Mouse (Mus musculus): ENCODE measurements around the gene Atp5l.
"Not testable (repeated sequence)": the region's sequence is repeated elsewhere in the genome, so short reads cannot be mapped to it uniquely, and the experiment has no call there.

Atp5l gene

DNA sequence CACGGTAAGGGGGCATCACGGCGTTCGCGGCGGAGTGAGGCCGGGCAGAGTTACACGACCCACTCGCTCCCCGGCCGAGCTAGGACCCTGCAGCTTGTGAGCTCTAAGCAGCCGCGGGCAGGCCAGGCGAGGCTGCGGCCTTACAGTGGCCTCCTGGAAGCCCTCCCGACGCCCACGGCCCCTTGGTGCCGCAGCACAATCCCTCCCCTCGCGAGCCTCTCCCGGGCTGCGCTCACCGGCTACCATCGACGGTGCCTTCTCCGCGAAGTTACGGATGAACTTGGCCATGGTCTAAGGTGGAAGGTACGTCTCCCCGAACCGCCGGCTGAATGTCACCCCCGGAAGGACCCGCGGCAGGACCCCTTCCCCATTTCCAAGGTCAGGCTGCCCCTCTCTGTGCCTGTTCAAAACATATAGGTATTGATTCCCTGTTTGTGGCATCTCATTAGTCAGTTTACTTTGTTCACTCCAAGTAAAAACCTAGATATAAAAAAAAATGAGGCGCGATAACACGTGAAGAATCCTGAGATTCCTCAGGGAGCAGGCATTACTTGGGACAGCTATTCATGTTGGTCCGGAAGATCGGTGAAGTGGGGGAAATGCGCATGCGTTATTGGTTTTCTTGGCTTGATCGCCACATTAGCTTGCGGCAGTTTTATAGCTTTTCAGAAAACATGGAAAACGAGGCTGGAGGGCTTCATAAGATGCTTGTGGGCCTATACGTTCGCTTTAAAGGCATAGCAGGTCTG lies at the start of gene Atp5l:
Gene Atp5l (minus strand): TSS at position 369 of the 749 bp plus-strand sequence.
- peak; percentile 85 for DNase-seq (ENCODE audit: low spot score)

- DNase-seq (ENCODE audit: low spot score) = no peak
Observed at GRCm38 (mm10) chr9:44969450-44969849, 48.9 kb upstream of the Atp5l start.

GRCm38 (mm10) chr9:44967763-44968162 lies 47.2 kb upstream of the Atp5l start:
- not testable (repeated sequence) for DNase-seq (ENCODE audit: low spot score)

- DNase-seq (ENCODE audit: low spot score) = peak; percentile 85
Observed at GRCm38 (mm10) chr9:44966815-44967242, 46.3 kb upstream of the Atp5l start.

DNA sequence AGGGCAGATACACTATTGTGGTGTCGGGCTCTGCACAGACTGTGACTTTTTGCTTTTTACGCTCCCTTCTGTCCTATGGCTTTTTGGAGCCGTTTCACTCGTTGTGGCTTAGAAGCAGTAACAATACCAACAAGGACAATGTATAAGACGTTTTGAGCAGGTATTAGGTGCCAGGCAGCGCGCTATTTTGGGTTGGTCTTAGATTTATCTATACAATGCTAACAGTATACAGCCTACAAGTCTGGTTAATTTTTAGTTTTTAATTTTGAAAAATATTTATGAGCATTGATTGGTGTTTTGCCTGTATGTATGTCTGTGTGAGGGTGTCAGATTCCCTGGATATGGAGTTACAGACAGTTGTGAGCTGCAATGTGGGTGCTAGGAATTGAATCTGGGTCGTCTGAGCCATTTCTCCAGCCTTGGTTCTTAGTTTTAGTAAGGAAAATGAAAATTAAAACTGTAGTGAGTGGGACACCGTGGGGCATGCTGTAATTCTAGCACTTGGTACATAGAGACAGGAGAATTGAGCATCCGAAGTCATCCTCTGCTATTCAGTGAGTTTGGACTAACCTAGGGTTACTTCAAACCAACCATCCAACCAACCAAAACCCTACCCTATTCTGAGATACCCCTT lies 45.4 kb upstream of the Atp5l start:
- no peak for DNase-seq (ENCODE audit: low spot score)

- peak; percentile 99 for DNase-seq (ENCODE audit: low spot score)
Observed at GRCm38 (mm10) chr9:44965126-44965832, 44.7 kb upstream of the Atp5l start, which contains the start of gene Ube4a. Gene Ube4a (minus strand): TSS chr9:44965600.

DNA sequence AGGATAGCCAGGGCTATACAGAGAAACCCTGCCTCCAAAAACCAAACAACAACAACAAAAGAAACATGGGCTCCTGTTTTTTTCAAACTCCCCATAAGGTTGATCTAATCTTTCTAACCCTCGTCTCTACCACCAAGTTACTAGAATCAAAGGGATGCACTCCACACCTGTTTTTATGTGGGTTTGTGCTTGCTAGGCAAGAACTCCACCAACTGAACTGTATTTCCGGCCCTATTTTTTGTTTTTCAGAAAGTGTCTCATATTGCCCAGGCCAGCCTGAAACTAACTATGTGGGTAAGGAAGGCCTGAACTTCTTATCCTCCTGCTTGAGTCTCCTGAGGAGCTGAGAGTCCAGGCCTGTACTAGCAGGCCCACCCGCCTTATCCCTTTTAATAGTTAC lies 33.9 kb upstream of the Atp5l start:
- DNase-seq (ENCODE audit: low spot score) = no peak

DNA sequence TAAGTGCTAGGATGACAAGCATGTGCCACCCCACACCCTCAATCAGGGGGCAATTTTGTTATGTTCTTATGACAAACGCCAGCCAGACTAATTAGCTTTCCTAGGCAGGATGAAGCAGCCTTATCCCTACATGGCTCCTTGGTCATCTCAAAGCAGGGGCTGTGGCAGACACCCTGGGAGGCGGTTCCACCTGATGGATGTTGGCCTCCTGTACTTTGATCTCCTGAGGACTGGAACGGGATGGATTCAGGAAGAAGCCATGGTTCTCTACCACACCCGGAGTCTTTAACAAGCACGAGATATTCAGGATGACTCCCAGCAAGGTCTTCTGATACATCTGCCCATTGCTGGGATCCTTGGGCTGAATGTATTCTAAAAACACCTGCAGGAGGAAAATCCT lies 27.3 kb upstream of the Atp5l start:
- DNase-seq (ENCODE audit: low spot score) = no peak

DNA sequence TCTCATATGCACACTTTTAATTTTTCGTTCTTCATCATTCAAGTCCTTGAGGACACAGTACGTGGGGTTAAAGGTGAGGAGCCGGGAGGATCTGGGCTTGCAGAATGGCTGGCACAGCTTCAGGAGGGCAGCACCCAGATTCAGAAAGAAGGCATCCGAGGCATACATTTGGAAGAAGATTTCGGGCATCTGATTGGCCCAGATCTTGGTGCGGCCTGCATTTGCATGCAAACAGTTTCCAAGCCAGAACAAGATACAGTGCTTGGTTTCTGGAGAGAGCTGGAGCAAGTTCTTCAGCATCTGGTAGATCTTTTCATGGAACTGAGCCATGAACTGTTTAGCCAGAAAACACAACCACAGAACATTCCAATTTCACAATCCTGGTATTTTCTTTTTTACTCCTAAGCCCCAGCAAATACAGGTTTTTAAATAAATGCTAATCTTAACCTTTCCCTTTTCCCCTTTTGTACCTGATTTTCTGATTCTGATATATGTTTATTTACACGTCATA lies 25.7 kb upstream of the Atp5l start:
- peak; percentile 17 for DNase-seq (ENCODE audit: low spot score)

- DNase-seq (ENCODE audit: low spot score) = no peak
Observed at GRCm38 (mm10) chr9:44942421-44942820, 21.9 kb upstream of the Atp5l start.

DNA sequence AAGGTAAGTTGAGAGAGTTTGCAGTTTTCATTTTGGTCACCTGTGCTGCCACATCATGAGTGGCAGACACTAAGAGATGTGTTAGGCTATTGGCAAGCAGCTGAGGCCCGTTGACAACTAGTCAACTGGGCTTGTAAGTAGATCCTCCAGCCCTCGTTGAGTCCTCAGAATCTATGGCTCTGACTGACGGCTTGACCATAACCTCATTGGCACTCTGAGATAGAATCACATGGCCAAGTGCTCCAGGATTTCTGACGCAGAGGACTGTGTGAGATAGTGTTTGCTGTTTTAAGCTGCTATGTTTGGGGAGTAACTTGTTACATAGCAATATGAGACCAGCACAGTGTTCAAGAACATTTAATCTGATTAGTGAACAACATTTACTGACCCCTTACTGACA lies 21.2 kb upstream of the Atp5l start:
- no peak for DNase-seq (ENCODE audit: low spot score)

GRCm38 (mm10) chr9:44921543-44921942 lies 1.0 kb upstream of the Atp5l start:
- DNase-seq (ENCODE audit: low spot score) = no peak

DNA sequence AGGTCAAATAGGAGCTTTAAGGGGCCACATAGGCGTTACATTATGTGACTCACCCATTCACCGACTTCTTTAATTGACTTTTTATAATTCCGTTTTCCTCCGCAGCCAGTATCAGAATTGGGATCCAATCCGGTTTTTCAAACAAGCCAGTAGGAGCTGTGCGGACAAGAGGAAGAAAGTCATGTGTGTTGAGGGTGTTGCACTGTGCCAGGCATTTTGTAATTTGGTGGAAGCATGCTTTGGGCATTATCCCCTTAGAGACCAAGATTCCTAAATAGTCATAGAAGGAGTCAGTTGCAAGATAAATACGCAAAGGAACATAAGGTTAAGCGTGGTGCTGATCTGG lies 554 bp upstream of the Atp5l start:
- peak; percentile 59 for DNase-seq (ENCODE audit: low spot score)

DNA sequence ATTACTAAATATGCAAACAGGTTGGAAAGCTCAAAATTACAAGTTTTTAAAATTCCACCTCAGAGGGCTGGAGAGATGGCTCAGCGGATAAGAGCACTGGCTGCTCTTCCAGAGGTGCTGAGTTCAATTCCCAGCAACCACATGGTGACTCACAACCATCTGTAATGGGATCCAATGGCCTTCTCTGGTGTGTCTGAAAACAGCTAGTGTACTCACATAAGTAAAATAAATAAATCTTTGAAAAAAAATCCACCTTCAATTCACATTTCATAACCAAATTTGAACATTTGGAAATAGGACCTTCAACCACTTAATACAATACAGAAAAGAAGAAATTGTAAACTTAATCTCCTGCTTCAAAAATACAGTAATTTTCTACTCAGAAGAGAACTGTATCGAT lies 936 bp downstream of the Atp5l start:
- DNase-seq (ENCODE audit: low spot score) = no peak

DNA sequence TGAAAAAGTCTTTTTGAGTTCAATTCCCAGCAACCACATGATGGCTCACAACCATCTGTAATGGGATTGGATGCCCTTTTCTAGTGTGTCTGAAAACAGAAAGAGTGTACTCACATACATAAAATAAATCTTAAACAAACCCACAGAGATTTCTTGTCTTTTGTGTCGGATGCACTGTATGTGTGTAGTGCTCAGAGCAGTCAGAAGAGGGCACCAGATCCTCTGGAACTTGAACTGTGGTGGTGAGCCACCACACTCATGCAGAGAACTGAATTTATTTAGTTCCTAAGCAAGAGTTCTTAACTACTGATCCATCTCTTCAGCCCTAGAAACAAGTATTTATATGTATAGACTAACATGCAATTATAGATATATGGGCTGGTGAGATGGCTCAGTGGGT lies 4.3 kb downstream of the Atp5l start:
- peak; percentile 45 for DNase-seq (ENCODE audit: low spot score)

DNA sequence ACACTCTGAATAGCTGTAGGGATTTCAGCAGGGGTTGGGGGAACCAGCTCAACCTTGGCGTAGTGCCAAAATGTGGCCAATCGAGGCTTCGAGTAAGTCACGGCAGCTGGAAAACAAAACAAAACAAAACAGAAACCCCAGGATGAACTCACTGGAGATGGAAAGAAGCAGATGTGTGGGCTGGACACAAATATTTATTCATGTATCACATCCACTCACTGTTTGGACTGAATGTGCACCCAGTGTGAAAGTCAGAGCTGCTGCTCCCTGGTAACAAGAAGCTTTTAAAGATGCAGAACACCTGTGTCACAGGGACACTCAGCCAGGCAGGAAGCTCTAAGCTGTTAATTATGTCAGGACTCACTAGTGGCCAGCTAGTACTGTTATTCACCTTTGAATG lies 5.8 kb downstream of the Atp5l start:
- no peak for DNase-seq (ENCODE audit: low spot score)

- no peak for DNase-seq (ENCODE audit: low spot score)
Observed at GRCm38 (mm10) chr9:44911365-44911764, 9.2 kb downstream of the Atp5l start.

DNA sequence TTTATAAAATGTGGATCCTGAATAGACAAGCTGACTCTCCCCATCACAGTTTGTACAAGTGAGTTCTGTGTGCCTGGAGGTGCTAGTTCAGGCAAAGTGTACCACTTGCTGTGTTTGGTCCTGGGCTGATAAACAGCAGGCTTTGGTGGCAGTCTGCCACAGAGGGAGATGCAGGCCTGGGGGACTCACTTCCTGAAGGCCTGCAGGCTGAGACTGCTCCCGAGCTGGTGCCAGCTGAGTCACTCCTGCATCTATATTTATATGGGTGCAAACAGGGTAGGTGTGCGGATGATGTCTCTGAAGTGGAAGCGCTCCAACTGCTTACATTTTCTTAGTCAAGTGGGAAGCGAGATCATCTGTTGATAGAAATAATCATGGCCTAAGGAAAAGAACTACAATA lies 14.9 kb downstream of the Atp5l start:
- DNase-seq (ENCODE audit: low spot score) = peak; percentile 53

GRCm38 (mm10) chr9:44904964-44905363 lies 15.6 kb downstream of the Atp5l start:
- DNase-seq (ENCODE audit: low spot score) = peak; percentile 82

DNA sequence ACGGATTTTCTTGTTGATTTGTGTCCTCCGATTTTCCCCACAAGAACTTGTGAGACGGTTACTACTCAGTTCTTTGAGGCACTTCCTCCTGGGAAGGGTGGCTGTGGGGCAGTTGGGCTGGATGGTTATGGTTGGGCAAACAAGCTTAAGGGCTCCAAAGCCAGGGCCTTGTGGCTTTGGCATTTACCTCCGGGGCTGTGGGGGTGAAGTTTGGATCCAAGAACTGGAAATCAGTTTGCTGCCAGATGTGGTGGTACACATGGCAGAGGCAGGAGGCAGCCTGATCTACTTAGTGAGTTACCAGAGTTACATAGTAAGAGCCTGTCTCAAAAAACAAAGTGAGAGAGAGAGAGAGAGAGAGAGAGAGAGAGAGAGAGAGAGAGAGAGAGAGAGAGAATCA lies 16.7 kb downstream of the Atp5l start:
- no peak for DNase-seq (ENCODE audit: low spot score)

GRCm38 (mm10) chr9:44900402-44900801 lies 20.1 kb downstream of the Atp5l start:
- DNase-seq (ENCODE audit: low spot score) = no peak

GRCm38 (mm10) chr9:44899716-44900115 lies 20.8 kb downstream of the Atp5l start:
- DNase-seq (ENCODE audit: low spot score) = no peak

GRCm38 (mm10) chr9:44897024-44897423 lies 23.5 kb downstream of the Atp5l start:
- no peak for DNase-seq (ENCODE audit: low spot score)
